Mouse (Mus musculus) liver (tissue): ENCODE data around the gene Gm3147.
"Not testable (repeated sequence)": the region's sequence is repeated elsewhere in the genome, so short reads cannot be mapped to it uniquely, and the experiment has no call there.

Source experiments
- DNase-seq: peaks from one replicate; pipeline ENCODE4 v3.0.0-alpha.2; 2020; ENCODE audit warnings: mixed read lengths

Gm3147 gene

GRCm38 (mm10) chr5:94616242-94616641 is at the start of gene Gm3147:
Gene Gm3147, minus strand, starts transcription at chr5:94616342.
- not testable (repeated sequence) for DNase-seq

DNA sequence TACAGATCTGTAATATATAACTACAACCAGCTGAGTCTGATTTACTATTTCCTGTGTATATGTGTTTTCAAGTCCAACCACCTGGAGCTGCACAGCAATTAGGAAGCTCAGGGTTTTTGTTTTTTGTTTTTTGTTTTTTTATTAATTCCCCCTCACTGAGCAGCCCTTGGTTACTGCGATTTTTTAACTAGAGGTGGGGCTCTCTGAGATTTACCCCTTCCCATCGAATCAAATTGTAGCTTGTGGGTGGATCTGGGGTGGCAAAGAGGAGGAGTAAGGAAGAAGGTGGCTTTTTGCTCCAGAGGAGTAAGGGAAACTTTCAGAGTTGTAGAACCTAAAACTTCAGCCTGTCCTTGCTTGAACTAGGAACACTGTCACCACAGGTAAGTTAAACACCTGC is 31.9 kb upstream of the Gm3147 start, which contains the start of gene Gm6205:
Gm6205 (plus strand) TSS at position 301 of the 400 bp plus-strand sequence.
- not testable (repeated sequence) for DNase-seq

DNA sequence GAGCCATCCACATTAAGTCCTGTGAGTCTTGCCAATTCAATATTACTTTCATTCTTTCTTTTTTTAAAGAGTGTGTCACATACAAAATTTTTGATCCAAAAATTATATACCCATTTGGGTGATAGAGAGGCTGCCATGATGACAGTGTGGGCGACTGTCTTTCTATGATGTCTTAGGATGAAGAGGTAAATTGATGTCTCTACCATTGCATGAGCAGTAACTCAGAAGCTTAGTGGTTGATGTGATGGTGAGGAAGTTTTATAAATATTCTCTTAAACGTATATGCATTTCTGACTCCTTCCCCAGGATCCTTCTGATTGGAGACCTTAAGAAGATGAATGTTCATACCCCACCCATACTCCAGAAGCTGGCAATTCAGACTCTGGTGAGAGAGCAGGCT is 7.5 kb upstream of the Gm3147 start, which contains the start of gene Gm6509:
Gm6509 (plus strand) TSS at position 301 of the 400 bp plus-strand sequence.
- DNase-seq: not testable (repeated sequence)
